Mouse (Mus musculus) WW6 (cell line): ENCODE data around the gene Olfr1160.
"Not testable (repeated sequence)": the region's sequence is repeated elsewhere in the genome, so short reads cannot be mapped to it uniquely, and the experiment has no call there.

Experiments used
- DNase-seq: peaks from one replicate; pipeline ENCODE4 v3.0.0-alpha.2; 2013; ENCODE audit warnings: low read depth, low spot score

The Olfr1160 gene

DNA sequence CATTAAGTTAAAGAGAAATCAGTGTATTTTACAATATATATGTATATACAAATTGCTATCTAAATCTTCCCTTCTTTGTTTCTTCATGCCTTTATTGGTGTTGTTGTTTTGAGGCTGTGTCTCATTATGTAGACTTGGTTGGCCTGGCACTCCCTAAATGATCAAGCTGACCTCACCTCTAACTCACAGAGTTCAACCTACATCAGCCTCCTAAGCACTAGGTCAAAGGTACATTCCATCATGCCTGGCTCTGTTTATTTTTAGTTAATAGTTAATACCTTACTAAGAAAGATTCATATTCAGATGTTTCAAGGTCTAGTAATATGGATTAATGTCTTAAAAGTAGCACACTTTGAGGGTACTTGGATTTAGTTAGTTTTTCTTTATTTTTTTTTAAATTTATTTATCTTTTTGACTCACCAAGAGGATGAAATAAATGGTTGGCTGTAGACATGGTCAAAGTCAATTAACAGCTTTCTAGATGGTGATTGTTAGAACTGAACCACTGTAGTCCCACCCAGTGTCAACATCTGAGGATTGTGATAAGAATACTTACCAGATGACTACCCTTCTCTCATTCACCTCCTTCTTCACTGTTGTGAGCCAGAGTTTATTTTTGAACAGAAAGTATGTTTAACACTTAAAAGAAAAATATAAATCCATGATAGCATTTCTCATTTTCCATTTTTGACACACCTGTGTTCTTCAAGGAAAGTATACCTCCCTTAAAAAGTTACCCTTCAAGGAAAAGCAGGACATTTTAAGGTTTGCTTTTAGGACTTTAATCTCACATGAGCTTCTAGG lies at the start of gene Olfr1160:
Gene Olfr1160 (minus strand): TSS at position 754 of the 804 bp plus-strand sequence.
- DNase-seq, result no peak

DNA sequence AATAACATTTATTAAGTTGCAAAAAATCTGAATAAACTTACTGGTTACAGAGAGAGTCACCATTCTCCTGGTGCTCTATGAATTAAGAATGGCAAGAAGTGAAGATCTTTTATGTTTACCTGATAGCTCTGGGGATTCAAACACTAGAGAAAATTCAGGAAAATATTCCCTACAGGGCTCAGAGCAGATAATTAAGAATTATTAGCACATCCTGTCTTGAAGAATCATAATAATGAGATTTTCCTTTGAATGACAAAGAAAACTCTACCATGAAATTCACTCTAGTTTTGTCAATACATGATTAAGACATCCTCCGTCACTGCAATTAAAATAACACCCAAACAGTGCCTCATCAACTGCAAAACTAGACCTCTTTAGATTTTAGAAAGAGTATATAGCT lies 43.0 kb upstream of the Olfr1160 start, which contains the start of gene Olfr1162:
Gene Olfr1162 (minus strand): TSS at position 101 of the 400 bp plus-strand sequence.
- DNase-seq, result no peak

DNA sequence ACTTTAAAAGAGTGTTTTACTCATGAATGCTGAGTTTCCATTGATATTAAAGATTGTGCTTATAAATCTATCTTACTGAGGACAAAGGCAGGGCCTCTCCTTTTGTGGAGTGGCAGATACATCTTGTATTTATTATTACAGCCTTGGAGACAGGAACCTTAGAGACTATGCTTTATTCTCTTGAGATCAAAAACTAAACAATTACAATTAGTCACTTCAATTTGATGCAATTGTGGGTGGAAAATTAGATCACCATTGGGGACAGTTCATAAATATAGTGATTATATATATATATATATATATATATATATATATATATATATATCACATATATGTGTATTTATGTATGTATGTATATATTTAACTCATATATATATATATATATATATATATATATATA lies 29.5 kb upstream of the Olfr1160 start, which contains the start of gene Olfr73:
Gene Olfr73 (minus strand): TSS at position 101 of the 400 bp plus-strand sequence.
- DNase-seq, result no peak

DNA sequence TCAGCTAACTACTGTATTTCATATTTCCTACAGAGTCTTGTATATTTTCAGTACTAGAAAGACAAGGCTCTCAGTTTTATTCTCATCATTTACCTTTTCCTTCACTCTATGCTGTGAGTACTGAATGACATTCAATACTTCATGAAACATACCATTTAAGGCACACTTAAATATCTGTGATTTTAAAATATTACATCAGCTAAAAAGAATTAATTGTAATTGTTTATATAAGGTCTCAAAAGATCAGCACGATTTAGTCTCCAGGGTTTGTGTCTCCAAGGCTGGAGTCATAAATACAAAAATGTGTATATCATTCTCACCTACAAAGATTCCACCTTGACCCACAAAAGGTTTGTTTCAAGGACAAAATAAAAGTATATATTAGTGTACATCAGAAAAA lies 14.4 kb upstream of the Olfr1160 start, which contains the start of gene Olfr1161:
Gene Olfr1161 (plus strand): TSS at position 301 of the 400 bp plus-strand sequence.
- not testable (repeated sequence) for DNase-seq

DNA sequence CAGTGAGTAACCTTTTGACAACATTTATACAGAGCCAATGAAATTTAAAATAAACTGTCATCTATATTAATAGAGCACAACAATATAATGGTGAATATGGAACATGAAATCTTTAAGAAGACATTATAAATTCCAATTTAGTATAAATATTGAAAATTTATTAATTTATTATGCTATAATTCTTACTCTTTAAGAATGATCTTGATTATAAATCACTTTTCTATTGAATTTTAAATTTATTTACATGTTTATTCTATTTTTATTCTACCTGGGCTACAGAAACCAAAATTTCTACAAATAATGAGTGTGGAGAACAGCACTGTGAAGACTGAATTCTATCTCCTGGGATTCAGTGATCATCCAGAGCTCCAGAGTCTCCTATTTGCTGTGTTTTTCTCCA lies 18.3 kb downstream of the Olfr1160 start, which contains the start of gene Olfr1158:
Gene Olfr1158 (plus strand): TSS at position 301 of the 400 bp plus-strand sequence.
- DNase-seq, result no peak

DNA sequence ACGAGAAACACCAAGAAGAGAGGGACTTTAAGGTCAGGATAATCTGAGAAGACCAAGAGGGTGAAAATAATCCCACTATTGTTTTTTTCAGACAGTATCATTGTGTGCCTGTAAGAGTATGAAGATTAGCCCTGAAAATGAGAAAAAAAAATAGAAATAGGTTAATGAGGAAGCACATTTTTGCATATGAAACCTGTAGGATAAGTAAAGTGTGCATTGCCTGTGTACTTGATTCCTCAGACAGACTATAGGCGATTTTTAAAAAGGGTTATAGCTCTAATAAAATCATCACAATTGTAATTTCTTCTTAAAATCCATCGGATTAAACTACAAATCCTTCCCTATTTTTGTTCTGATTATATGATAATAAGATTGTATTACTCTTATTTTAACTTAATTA lies 33.5 kb downstream of the Olfr1160 start, which contains the start of gene Olfr74:
Gene Olfr74 (minus strand): TSS at position 101 of the 400 bp plus-strand sequence.
- DNase-seq, result no peak

DNA sequence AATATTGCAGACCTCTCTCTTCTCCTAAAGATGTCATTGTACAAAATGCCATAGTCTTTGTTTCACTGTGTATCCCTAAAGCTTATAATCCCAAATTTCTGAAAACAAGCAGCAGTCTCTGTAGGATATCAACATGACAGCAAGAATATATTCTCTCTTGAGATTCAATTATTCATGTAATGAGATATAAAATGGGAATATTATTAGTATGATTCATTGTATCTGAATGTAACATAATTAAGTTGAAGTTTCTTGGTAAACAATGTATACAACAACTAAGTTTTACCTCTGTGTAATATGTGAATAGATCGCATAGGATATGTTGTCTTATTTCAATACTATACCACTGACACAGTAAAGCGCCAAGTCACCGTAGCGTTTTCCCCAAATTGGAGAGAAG lies 39.9 kb downstream of the Olfr1160 start, which contains the start of gene Olfr1157:
Gene Olfr1157 (minus strand): TSS at position 101 of the 400 bp plus-strand sequence.
- no peak for DNase-seq

DNA sequence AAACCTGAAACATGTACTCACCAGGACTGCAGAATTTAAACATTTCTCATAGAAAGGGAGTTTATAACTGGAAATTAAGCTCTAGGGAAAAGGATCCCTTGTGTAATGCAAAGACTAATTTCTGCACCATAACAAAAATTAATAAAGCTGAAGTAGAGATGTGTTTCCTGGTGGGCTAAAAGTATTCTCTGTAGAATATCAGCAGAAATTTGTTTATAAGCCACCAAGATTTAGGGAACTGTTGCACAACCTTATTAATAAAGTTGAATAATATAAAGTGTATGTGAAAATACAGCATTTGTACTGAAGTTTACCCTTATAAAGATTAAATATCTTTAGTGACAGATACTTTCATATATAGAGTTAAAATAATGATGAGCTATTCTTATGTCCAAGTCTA lies 55.1 kb downstream of the Olfr1160 start, which contains the start of gene Olfr1156:
Gene Olfr1156 (minus strand): TSS at position 101 of the 400 bp plus-strand sequence.
- no peak for DNase-seq
